Mouse (Mus musculus): ENCODE results near the gene Rsbn1l. TPM values are rescaled to one million over a fixed set of nuclear protein-coding genes. Genes with fewer than 3 reads are reported as not detected.

The Rsbn1l gene
- polyA plus RNA-seq, 1 experiment: 9.5 TPM

GRCm38 (mm10) chr5:20929669-20930151 is 26.5 kb downstream of the Rsbn1l start:
- no peak for TF ChIP-seq POLR2A (IDR thresholded peaks at IDR 0.05; ENCODE audit: borderline replicate concordance, extremely low read depth, insufficient read depth, insufficient read length, poor library complexity, severe bottlenecking)
- no peak for TF ChIP-seq CTCF (IDR thresholded peaks at IDR 0.05; ENCODE audit: borderline replicate concordance, extremely low read depth, insufficient read depth, insufficient read length)
- no peak for DNase-seq (ENCODE audit: low read depth)

- no peak for DNase-seq (ENCODE audit: low read depth)
- TF ChIP-seq CTCF (IDR thresholded peaks at IDR 0.05; ENCODE audit: borderline replicate concordance, extremely low read depth, insufficient read depth, insufficient read length) (no peak), POLR2A (IDR thresholded peaks at IDR 0.05; ENCODE audit: borderline replicate concordance, extremely low read depth, insufficient read depth, insufficient read length, poor library complexity, severe bottlenecking) (no peak)
These were observed 30.7 kb downstream of the Rsbn1l start for GRCm38 (mm10) chr5:20925451-20925850.

DNA sequence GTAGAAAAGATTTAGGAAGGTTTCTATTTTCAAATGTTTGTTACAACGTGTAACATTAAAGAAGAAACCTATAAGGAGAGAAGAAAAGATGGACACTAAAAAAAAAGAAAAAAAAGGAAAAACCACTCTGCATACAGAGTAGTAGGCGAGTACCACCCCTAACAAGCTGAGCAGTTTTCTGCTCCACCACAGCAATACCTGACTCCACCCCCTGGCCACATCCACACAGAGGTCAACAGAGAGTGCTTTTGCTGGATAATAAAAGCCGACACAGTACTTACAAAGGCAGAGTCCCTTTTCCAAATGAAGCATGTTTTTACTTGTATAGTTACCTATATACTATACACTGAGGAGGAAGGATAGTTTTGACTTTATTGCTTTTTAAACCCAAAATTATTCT is 31.6 kb downstream of the Rsbn1l start:
- DNase-seq (ENCODE audit: low read depth): no peak
- TF ChIP-seq POLR2A (IDR thresholded peaks at IDR 0.05; ENCODE audit: borderline replicate concordance, extremely low read depth, insufficient read depth, insufficient read length, poor library complexity, severe bottlenecking): no peak
- TF ChIP-seq CTCF (IDR thresholded peaks at IDR 0.05; ENCODE audit: borderline replicate concordance, extremely low read depth, insufficient read depth, insufficient read length): no peak

DNA sequence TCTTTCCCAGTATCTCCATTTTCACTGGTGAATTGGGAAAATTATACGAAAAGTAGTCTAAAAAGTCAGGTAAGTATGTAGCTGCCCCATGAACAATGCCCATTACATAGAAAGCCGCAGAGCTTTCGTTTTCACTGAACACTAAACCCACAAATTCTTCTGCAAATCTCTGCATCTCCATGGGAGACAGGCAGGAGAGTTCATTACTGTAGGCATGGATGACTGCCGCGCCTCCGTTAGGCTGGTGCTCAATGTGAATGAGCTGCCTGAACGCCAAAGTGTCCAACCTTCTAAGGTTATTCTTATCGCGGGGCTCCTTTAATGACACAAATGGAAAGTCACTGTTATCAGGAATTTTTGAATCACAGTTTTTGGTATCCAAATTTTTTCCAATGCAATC is 36.6 kb downstream of the Rsbn1l start:
- DNase-seq (ENCODE audit: low read depth): peak; percentile 71
- no peak for TF ChIP-seq CTCF (IDR thresholded peaks at IDR 0.05; ENCODE audit: borderline replicate concordance, extremely low read depth, insufficient read depth, insufficient read length)
- no peak for TF ChIP-seq POLR2A (IDR thresholded peaks at IDR 0.05; ENCODE audit: borderline replicate concordance, extremely low read depth, insufficient read depth, insufficient read length, poor library complexity, severe bottlenecking)

GRCm38 (mm10) chr5:20918967-20919366 is 37.2 kb downstream of the Rsbn1l start:
- DNase-seq (ENCODE audit: low read depth): no peak
- no peak for TF ChIP-seq CTCF (IDR thresholded peaks at IDR 0.05; ENCODE audit: borderline replicate concordance, extremely low read depth, insufficient read depth, insufficient read length)
- no peak for TF ChIP-seq POLR2A (IDR thresholded peaks at IDR 0.05; ENCODE audit: borderline replicate concordance, extremely low read depth, insufficient read depth, insufficient read length, poor library complexity, severe bottlenecking)

DNA sequence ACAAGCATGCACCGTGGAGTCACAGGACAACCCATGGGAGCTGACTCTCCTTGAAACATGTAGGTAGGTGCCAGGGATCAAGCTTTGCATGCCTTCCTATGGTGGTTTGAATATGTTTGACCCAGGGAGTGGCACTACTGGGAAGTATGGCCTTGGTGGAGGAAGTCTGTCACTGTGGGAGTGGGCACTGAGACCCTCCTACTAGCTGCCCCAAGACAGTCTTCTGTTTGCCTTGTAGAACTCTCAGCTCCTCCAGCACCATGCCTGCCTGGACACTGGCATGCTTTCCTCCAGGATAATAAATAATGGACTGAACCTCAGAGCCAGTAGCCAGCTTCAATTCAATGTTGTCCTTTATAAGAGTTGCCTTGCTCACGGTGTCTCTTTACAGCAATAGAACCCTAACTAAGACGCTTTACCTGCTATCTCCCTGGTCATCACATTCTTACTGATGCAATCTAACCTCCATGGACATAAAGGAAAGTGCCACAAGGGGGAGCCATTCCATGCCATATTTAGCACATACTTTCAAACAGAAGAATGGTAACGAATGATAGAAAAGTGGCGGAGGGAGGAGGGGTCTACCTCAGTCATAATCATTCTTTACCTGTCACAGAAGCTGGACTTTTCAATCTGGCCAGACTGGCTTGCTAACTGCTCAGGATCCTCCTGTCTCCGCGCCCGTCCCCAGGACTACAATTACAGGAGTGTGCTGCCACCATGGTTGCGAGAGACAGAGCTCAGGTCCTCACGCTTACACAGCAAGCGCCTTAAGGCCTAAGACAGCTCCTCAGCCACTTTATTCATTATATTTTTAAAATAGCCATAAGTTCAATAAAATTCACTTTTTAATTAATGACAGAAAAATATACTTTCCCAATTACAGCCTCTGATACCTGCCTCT is 42.6 kb downstream of the Rsbn1l start:
- DNase-seq (ENCODE audit: low read depth): peak; percentile 81
- TF ChIP-seq CTCF (IDR thresholded peaks at IDR 0.05; ENCODE audit: borderline replicate concordance, extremely low read depth, insufficient read depth, insufficient read length) (peak; percentile 55; the same call in 1 of the 2 replicates), POLR2A (IDR thresholded peaks at IDR 0.05; ENCODE audit: borderline replicate concordance, extremely low read depth, insufficient read depth, insufficient read length, poor library complexity, severe bottlenecking) (no peak)

- TF ChIP-seq POLR2A (IDR thresholded peaks at IDR 0.05; ENCODE audit: borderline replicate concordance, extremely low read depth, insufficient read depth, insufficient read length, poor library complexity, severe bottlenecking) (no peak), CTCF (IDR thresholded peaks at IDR 0.05; ENCODE audit: borderline replicate concordance, extremely low read depth, insufficient read depth, insufficient read length) (no peak)
- no peak for DNase-seq (ENCODE audit: low read depth)
These were observed 44.5 kb downstream of the Rsbn1l start for GRCm38 (mm10) chr5:20911741-20912140.

- TF ChIP-seq CTCF (IDR thresholded peaks at IDR 0.05; ENCODE audit: borderline replicate concordance, extremely low read depth, insufficient read depth, insufficient read length) (no peak), POLR2A (IDR thresholded peaks at IDR 0.05; ENCODE audit: borderline replicate concordance, extremely low read depth, insufficient read depth, insufficient read length, poor library complexity, severe bottlenecking) (no peak)
These were observed 50.0 kb downstream of the Rsbn1l start for GRCm38 (mm10) chr5:20906191-20906590.

DNA sequence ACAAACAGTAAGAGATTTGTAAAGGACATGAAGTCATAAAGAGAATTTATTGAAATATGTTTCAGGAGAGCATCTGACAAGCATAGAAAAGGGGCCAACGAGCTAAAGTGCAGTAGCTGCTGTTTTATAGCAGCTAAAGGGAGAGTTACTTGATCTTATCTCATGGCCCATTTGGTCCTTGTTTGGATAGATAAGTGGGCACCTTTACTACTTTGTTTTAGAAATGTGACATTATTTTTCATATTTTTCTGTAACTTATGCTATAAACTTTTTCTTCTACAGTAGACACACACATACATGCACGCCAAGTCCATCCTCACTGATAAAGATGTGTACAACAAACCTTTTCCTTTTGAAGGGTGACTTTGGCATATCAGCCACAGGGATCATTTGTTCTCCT is 50.8 kb downstream of the Rsbn1l start:
- no peak for DNase-seq (ENCODE audit: low read depth)
- TF ChIP-seq CTCF (IDR thresholded peaks at IDR 0.05; ENCODE audit: borderline replicate concordance, extremely low read depth, insufficient read depth, insufficient read length) (no peak), POLR2A (IDR thresholded peaks at IDR 0.05; ENCODE audit: borderline replicate concordance, extremely low read depth, insufficient read depth, insufficient read length, poor library complexity, severe bottlenecking) (no peak)

More at GRCm38 (mm10) chr5:20906191-20906590, 50.0 kb downstream of the Rsbn1l start:
- no peak for DNase-seq (ENCODE audit: low read depth)

DNA sequence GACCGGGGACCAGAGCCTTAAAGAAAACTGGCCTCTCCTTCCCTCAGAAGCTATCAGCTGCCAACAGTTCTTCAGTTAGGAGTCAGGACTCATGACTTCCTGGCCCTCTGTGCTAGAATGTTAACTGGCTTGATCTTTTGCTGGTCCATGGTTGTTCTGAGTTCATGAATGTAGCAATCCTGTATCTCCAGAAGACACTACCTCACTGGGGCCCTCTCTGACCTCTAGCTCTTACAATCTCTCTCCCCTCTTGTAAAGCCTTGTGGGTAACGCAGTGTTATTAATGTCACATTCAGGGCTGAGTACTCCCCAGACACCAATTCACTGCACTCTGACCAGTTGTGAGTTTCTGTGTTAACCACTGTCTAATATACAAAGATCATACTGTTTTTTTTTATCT is 51.6 kb downstream of the Rsbn1l start:
- TF ChIP-seq POLR2A (IDR thresholded peaks at IDR 0.05; ENCODE audit: borderline replicate concordance, extremely low read depth, insufficient read depth, insufficient read length, poor library complexity, severe bottlenecking) (no peak), CTCF (IDR thresholded peaks at IDR 0.05; ENCODE audit: borderline replicate concordance, extremely low read depth, insufficient read depth, insufficient read length) (no peak)
- no peak for DNase-seq (ENCODE audit: low read depth)

DNA sequence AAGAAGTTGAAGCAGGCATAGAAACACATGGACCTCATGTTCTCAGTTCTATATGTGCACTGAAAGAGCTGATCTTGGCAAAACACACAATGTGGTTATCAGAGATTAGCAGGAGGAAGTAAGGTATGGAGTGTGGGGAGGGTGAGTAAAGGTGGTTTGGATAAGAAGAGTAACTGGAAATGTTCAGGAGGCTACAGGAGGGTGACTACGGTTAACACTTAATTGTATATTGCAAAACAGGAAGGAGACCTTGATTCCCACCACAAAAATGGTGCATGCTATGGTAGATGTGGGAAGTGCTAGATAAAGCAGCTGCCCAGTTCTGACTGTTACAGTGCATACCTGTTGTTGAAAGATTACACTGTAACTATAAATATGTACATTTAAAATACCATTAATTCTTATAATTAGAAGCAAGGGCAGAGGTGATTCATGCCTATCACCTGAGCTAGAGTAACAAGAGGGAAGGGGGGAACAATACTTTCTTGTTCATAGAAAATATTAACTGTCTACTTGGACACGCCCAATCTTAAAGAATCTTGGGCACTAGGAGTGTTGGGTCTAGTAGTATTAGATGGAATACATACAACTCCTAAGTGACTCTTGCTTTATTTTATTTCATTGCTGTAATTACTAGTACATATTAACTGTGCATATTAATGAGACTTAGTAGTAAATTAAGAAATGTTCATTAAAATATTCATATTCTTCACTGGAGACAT is 58.6 kb downstream of the Rsbn1l start:
- no peak for TF ChIP-seq CTCF (IDR thresholded peaks at IDR 0.05; ENCODE audit: borderline replicate concordance, extremely low read depth, insufficient read depth, insufficient read length)
- no peak for TF ChIP-seq POLR2A (IDR thresholded peaks at IDR 0.05; ENCODE audit: borderline replicate concordance, extremely low read depth, insufficient read depth, insufficient read length, poor library complexity, severe bottlenecking)
- DNase-seq (ENCODE audit: low read depth): no peak

Measured in brain, embryonic 14.5 days (tissue).